Mouse (Mus musculus) testis, adult 2 months (tissue): Measurements from ENCODE around the gene Cadps2.

Experiments
- CTCF ChIP-seq: fragments of 200-500 bp; IDR thresholded peaks from 2 replicates; pipeline ENCODE4 v1.5.1; 2012; ENCODE audit warnings: low read depth, mild to moderate bottlenecking, inconsistent platforms, low read length, moderate library complexity; ENCODE audit not compliant: control insufficient read depth, insufficient read depth, insufficient replicate concordance
- POLR2A ChIP-seq: fragments of 200-500 bp; IDR thresholded peaks from 2 replicates; pipeline ENCODE4 v1.6.1; 2012; ENCODE audit warnings: low read depth, mild to moderate bottlenecking, inconsistent platforms, low read length, moderate library complexity; ENCODE audit not compliant: control insufficient read depth

GRCm38 (mm10) chr6:23260738-23261050, 578.5 kb downstream of the Cadps2 start:
- TF ChIP-seq POLR2A (no peak), CTCF (no peak)
